8 mouse cellular contexts compared by ENCODE assay signal in genomic region chr3:149845083-149845825, GRCm38 (mm10).
A peak's percentile ranks its signal among the peaks of the same experiment; 100 is the strongest.
DNase-seq lines count a peak whose midpoint lies in the region; ATAC-seq lines count a peak whose summit lies in the region.

No protein-coding gene starts in this region.

- ATAC-seq in frontal cortex, adult (ENCODE audit: low TSS enrichment), result peak; percentile 67
- ATAC-seq in midbrain, embryonic 14.5 days (ENCODE audit: low FRiP score, low TSS enrichment), result no peak

- no peak overlapping the region for H3K9ac ChIP-seq in midbrain, embryonic 14.5 days (replicated peaks; ENCODE audit: low read length)

- no peaks in the 10 kb centered on the region for H3K4me1 ChIP-seq in midbrain, embryonic 14.5 days (ENCODE audit: control insufficient read depth, insufficient read depth, low read length)

- no peak overlapping the region for H3K27ac ChIP-seq in midbrain, embryonic 14.5 days (replicated peaks; ENCODE audit: low read depth, low read length)

- peak overlapping the region; percentile 43 for H3K4me2 ChIP-seq in midbrain, embryonic 14.5 days (ENCODE audit: low read length)

- H3K36me3 ChIP-seq in midbrain, embryonic 14.5 days (ENCODE audit: control insufficient read depth, insufficient read depth, low read length), result no peaks in the 10 kb centered on the region

- no peaks in the 10 kb centered on the region for H3K27me3 ChIP-seq in midbrain, embryonic 14.5 days (ENCODE audit: control insufficient read depth, insufficient read depth, low read length)

- H3K9me3 ChIP-seq in midbrain, embryonic 14.5 days (ENCODE audit: control insufficient read depth, low read length), result no peaks in the 10 kb centered on the region

- WGBS in midbrain, embryonic 14.5 days, result 16% methylated on average over 18 of the region's 18 CpGs

- DNase-seq in frontal cortex, postnatal 14 days (ENCODE audit: low spot score in 2 of 2), result no peak
- peak; percentile 33 for DNase-seq in brain, adult 2 months (ENCODE audit: low read depth, low spot score)
- peak; percentile 69 for DNase-seq in forelimb bud, embryonic 11.5 days (ENCODE audit: low read depth, low spot score)
- DNase-seq in layer of hippocampus, postnatal 14 days (ENCODE audit: low spot score in 2 of 2), result peak; percentile 8 to 53
- DNase-seq in midbrain, embryonic 14.5 days, result peak; percentile 59
- no peak for DNase-seq in urinary bladder, postnatal 10 days (ENCODE audit: low spot score)
- no peak for DNase-seq in urinary bladder, postnatal 36 days (ENCODE audit: low spot score in 2 of 2)

- H3K4me3 ChIP-seq in midbrain, embryonic 14.5 days (replicated peaks; ENCODE audit: low read depth, low read length), result no peak overlapping the region

Comparison
In these comparisons a context has a peak if more than half of its experiments do, and no peak if none do; other contexts are left out.
1. DNase-seq: peak in brain, adult 2 months (single experiment), forelimb bud, embryonic 11.5 days (single experiment), layer of hippocampus, postnatal 14 days (2 of 2) and midbrain, embryonic 14.5 days (single experiment); none in frontal cortex, postnatal 14 days (0 of 2), urinary bladder, postnatal 10 days (single experiment) and urinary bladder, postnatal 36 days (0 of 2).